Mouse (Mus musculus) liver, adult 2 months (tissue): ENCODE data around the gene Ptpn13. TPM values are rescaled to one million over a fixed set of nuclear protein-coding genes. Genes with fewer than 3 reads are reported as not detected.

Experiments
- DNase-seq: peaks from one replicate; pipeline ENCODE4 v3.0.0-alpha.2; 2011; ENCODE audit warnings: low read depth, low spot score; ENCODE audit errors: extremely low read depth
- H3K27ac ChIP-seq: fragments of 200-500 bp; replicated peaks from 2 replicates; pipeline ENCODE4 v1.5.1; 2012; ENCODE audit warnings: low read depth, mild to moderate bottlenecking, control low read depth, inconsistent platforms, low read length; ENCODE audit not compliant: insufficient read depth
- H3K27me3 ChIP-seq: fragments of 200-500 bp; 2 replicates; pipeline ENCODE4 v1.6.1; 2012; ENCODE audit warnings: mild to moderate bottlenecking, moderate library complexity, low read length, inconsistent platforms; ENCODE audit not compliant: control insufficient read depth, insufficient read depth
- H3K36me3 ChIP-seq: fragments of 200-500 bp; 2 replicates; pipeline ENCODE4 v1.6.1; 2012; ENCODE audit warnings: low read length, inconsistent platforms; ENCODE audit not compliant: control insufficient read depth, insufficient read depth
- H3K4me1 ChIP-seq: fragments of 200-500 bp; 2 replicates; pipeline ENCODE4 v1.6.1; 2011; ENCODE audit warnings: low read length; ENCODE audit not compliant: control insufficient read depth, insufficient read depth
- H3K4me3 ChIP-seq: fragments of 200-500 bp; 2 replicates; pipeline ENCODE4 v1.5.1; 2011; ENCODE audit warnings: low read depth, mild to moderate bottlenecking, control low read depth, low read length, moderate library complexity; ENCODE audit not compliant: insufficient read depth
- H3K79me2 ChIP-seq: fragments of 200-500 bp; 2 replicates; pipeline ENCODE4 v1.6.1; 2012; ENCODE audit warnings: inconsistent platforms, mild to moderate bottlenecking, low read length, moderate library complexity; ENCODE audit not compliant: control insufficient read depth, insufficient read depth
- H3K9ac ChIP-seq: fragments of 200-500 bp; 2 replicates; pipeline ENCODE4 v1.6.1; 2012; ENCODE audit warnings: low read depth, mild to moderate bottlenecking, control low read depth, inconsistent platforms, low read length
- CTCF ChIP-seq: fragments of 200-500 bp; IDR thresholded peaks from 2 replicates; pipeline ENCODE4 v1.5.1; 2011; ENCODE audit warnings: low read depth, low read length, control low read depth
- POLR2A ChIP-seq: fragments of 200-500 bp; IDR thresholded peaks from 2 replicates; pipeline ENCODE4 v1.6.1; 2011; ENCODE audit warnings: low read length, control low read depth; ENCODE audit not compliant: insufficient read depth; ENCODE audit errors: extremely low read depth
- WGBS: fragments of 180-500 bp; shearing (Covaris S2); methylation state at CpG from one replicate; pipeline ENCODE4 v1.1.7; 2018; 5-methylcytosine and 5-hydroxymethylcytosine counted together
- polyA plus RNA-seq: library from polyadenylated mRNA; depleted of rRNA; stranded (reverse); fragments of >200 nt; gene quantifications from 2 replicates; pipeline ENCODE4 v1.2.3, GENCODE M21; 2012
- total RNA-seq: library from RNA; depleted of rRNA; stranded (reverse); fragments of >200 nt; gene quantifications from 2 replicates; pipeline ENCODE4 v1.2.3, GENCODE M21; 2014

The Ptpn13 gene
- total and polyA plus RNA-seq, 2 experiments: 0.38 to 0.83 TPM

GRCm38 (mm10) chr5:103445383-103445782 is 20.4 kb downstream of the Ptpn13 start:
- no peaks in the 10 kb centered on the region for H3K27me3 ChIP-seq
- DNase-seq: no peak
- no peaks in the 10 kb centered on the region for H3K79me2 ChIP-seq
- H3K4me3 ChIP-seq: no peak overlapping the region
- WGBS: 75% methylated on average over 7 of the region's 7 CpGs
- H3K27ac ChIP-seq: no peak overlapping the region
- H3K36me3 ChIP-seq: no peaks in the 10 kb centered on the region
- TF ChIP-seq POLR2A (no peak), CTCF (no peak)
- H3K4me1 ChIP-seq: no peaks in the 10 kb centered on the region
- H3K9ac ChIP-seq: no peak overlapping the region

DNA sequence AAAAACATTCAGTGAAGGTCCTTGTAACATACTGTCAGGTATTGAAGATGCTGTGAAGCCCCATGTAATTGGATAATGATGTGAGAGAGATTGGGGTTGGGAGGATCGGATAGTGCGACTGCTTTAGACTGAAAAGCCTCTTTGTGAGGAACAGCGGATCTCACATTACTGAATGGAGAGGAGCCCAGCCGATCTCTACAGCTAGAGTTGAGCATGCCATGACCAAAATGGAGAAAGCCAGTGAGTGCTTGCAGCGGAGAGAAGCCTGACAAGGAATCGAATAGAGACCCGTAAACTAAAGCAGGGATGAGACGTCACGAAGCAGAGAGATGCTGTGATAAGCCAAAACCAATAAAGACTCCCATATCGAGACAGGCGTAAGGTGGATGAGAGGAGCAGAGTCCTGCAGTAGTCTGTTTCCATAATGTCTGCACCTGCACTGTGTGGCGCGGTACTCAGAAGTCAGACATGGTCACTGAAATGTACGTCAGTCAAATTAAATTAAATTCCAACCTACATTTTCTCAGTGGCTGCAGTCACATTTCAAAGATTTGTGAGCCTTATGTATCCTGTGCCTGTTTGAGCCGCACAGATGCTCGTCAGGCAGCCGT is 22.9 kb downstream of the Ptpn13 start:
- DNase-seq: no peak
- no peak overlapping the region for H3K9ac ChIP-seq
- H3K4me3 ChIP-seq: no peak overlapping the region
- H3K79me2 ChIP-seq: no peaks in the 10 kb centered on the region
- no peaks in the 10 kb centered on the region for H3K36me3 ChIP-seq
- H3K27me3 ChIP-seq: no peaks in the 10 kb centered on the region
- 92% methylated on average over 17 of the region's 17 CpGs for WGBS
- TF ChIP-seq POLR2A (no peak), CTCF (no peak)
- no peak overlapping the region for H3K27ac ChIP-seq
- no peaks in the 10 kb centered on the region for H3K4me1 ChIP-seq

GRCm38 (mm10) chr5:103448470-103448869 is 23.5 kb downstream of the Ptpn13 start:
- Histone ChIP-seq H3K27ac (no peak overlapping the region), H3K79me2 (no peaks in the 10 kb centered on the region), H3K36me3 (no peaks in the 10 kb centered on the region), H3K27me3 (no peaks in the 10 kb centered on the region), H3K9ac (no peak overlapping the region), H3K4me3 (no peak overlapping the region), H3K4me1 (no peaks in the 10 kb centered on the region)
- DNase-seq: no peak
- 69% methylated on average over 1 of the region's 1 CpGs for WGBS
- TF ChIP-seq CTCF: no peak
- no peak for TF ChIP-seq POLR2A

DNA sequence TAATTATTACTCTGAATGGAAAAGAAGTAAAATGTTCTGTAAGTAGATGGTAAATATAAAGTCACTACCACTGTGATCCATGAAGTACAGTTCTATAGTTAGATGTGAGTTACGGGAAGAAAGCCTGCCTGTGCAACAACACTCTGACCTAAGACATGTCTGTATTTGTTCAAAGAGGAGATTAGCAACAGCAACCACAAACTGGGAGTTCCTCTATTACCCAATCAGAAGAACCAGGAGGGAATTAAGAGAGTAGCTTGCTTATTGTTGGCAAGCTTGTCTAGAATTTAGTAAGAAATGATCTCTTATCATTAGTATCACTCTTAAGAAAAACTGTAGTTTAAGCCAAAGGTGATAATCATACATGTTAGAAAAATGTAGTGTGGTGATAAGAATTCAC is 25.7 kb downstream of the Ptpn13 start:
- WGBS: 97% methylated on average over 1 of the region's 1 CpGs

DNA sequence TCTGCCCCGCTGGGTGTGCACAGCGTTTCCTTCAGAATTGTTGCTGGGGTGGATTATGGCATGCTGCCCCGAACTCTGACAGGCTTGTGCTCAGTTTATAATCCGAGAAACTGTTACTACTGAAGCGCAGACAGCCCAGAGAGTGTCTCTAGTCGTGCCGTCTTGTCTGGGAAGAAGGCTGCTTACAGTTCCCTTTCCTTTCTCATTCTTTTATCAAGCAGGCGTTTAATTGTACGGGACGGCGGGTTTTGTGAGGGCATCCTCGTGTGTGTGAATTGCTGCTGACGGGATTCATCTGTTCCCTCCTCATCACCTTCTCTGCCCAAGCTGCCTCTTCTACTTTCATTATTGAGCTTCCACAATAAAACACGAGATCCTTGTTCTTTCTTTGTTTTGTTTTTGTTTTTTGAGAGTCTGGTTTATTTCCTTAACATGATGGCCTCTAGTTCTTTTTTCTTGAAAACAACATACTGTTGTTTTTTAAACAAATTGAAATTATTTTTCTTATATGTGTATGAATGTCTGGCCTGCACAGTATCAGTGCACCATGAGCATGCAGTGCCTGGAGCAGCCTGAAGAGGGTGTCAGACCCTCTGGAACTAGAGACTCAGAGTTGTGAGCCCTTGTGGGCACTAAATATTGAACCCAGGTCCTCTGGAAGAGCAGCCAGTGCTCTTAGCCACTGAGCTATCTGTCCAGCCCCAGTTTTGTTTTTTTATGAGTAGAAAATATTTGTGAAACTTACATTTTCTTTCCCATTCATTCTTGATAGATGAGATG is 28.6 kb downstream of the Ptpn13 start:
- H3K4me3 ChIP-seq: no peak overlapping the region
- H3K36me3 ChIP-seq: no peaks in the 10 kb centered on the region
- no peaks in the 10 kb centered on the region for H3K4me1 ChIP-seq
- TF ChIP-seq POLR2A (no peak), CTCF (peak; percentile 35; the same call in 1 of the 2 replicates)
- DNase-seq: no peak
- WGBS: 88% methylated on average over 14 of the region's 14 CpGs
- H3K27me3 ChIP-seq: no peaks in the 10 kb centered on the region
- no peak overlapping the region for H3K27ac ChIP-seq
- H3K9ac ChIP-seq: no peak overlapping the region
- H3K79me2 ChIP-seq: no peaks in the 10 kb centered on the region

More for the DNA sequence above, 25.7 kb downstream of the Ptpn13 start:
- no peak for DNase-seq
- Histone ChIP-seq H3K9ac (no peak overlapping the region), H3K79me2 (no peaks in the 10 kb centered on the region), H3K36me3 (no peaks in the 10 kb centered on the region), H3K4me1 (no peaks in the 10 kb centered on the region), H3K27me3 (no peaks in the 10 kb centered on the region), H3K27ac (no peak overlapping the region), H3K4me3 (no peak overlapping the region)
- no peak for TF ChIP-seq CTCF

DNA sequence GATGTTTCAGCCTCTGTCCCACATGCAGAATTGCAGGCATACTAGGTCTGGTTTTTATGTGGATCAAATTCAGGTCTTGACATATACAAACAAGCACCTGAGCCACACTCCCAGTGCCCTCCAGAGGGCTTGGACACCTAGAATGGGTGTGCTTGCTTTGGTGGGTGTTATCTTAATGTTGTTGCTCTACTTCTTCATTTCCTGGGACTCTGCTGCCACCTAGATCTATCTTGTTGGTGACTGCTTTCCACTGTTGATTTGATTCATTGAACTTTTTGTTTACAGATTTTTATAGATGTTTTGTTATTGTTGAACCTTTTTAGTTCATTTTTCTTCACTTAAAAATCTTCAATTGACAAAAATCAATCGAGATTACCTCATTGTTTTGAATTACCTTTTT is 31.8 kb downstream of the Ptpn13 start:
- DNase-seq: no peak
- no peak overlapping the region for H3K9ac ChIP-seq
- WGBS: 89% methylated on average over 1 of the region's 1 CpGs
- no peak overlapping the region for H3K27ac ChIP-seq
- no peaks in the 10 kb centered on the region for H3K36me3 ChIP-seq
- no peaks in the 10 kb centered on the region for H3K27me3 ChIP-seq
- TF ChIP-seq POLR2A (no peak), CTCF (no peak)
- no peak overlapping the region for H3K4me3 ChIP-seq
- no peaks in the 10 kb centered on the region for H3K4me1 ChIP-seq
- H3K79me2 ChIP-seq: no peaks in the 10 kb centered on the region
